ENCODE assay signal across 9 mouse cellular contexts in genomic region chr5:129914024-129914423, GRCm38 (mm10). TPM values are rescaled to one million over a fixed set of nuclear protein-coding genes. Genes with fewer than 3 reads are reported as not detected.
DNase-seq lines count a peak whose midpoint lies in the region; ATAC-seq lines count a peak whose summit lies in the region.
"Had no signal": no experiment of that assay in that cellular context is flagged by ENCODE, and none has a peak within 500 bp of the region (broad histone marks: within the 10 kb centered on the region; RNA-seq: fewer than 3 reads in every experiment).

No protein-coding gene starts in this region.

- ATAC-seq in CD4-positive, CD25-positive, alpha-beta regulatory T cell, adult 4 months = peak; percentile 90
- ATAC-seq in activated CD4-positive, CD25-positive, alpha-beta regulatory T cell, adult 4 months = peak; percentile 72
- ATAC-seq in monocyte, adult 5-6 weeks (replicated peaks; ENCODE audit: insufficient number of reproducible peaks, low FRiP score, low TSS enrichment, poor library complexity, severe bottlenecking) = peak; percentile 78

- DNase-seq in heart, postnatal 36 days = peak; percentile 7
- DNase-seq in heart, postnatal 25 days (ENCODE audit: low spot score) = no peak
- DNase-seq in kidney, postnatal 25 days = peak; percentile 29 to 40
- DNase-seq in left cerebral cortex, adult 8-10 months (ENCODE audit: low spot score in 2 of 2) = no peak
- no peak for DNase-seq in left cerebral cortex, adult 11 months (ENCODE audit: low spot score)

- intact Hi-C loops in heart, postnatal 36 days (cut with DNase I) = no loop called here
- intact Hi-C loops in heart, postnatal 25 days (cut with DNase I) = no loop called here

RNA-seq across cellular contexts. Expression of gene Nupr1l, which starts 5.7 kb away (rescaled TPM):
- total RNA-seq in heart, postnatal 36 days (2021) = under 1 TPM; 0.58 to 0.98 TPM
- total RNA-seq in heart, postnatal 25 days (2021) = 1 to 10 TPM; 1.1 to 1.5 TPM
- under 1 TPM in 1 of 2 experiments, not detected in 1; 0.51 TPM for polyA plus RNA-seq in CD4-positive, CD25-positive, alpha-beta regulatory T cell, adult 4 months (2017; shearing (Covaris generic))
- polyA plus RNA-seq in activated CD4-positive, CD25-positive, alpha-beta regulatory T cell, adult 4 months (2017; shearing (Covaris generic)) = not detected
- total RNA-seq in monocyte, adult 5-6 weeks (2017) = 0.48 to 4.0 TPM (median 1.9 TPM) in 3 replicates
- total RNA-seq in left cerebral cortex, adult 8-10 months (2022) = 1 to 10 TPM; 2.5 to 3.5 (median 3.2) TPM
- polyA plus RNA-seq: erythroblast, embryonic 14.5 days had no signal

RNA-seq across cellular contexts. Expression of gene Phkg1, which starts 15.7 kb away (rescaled TPM):
- 10 to 100 TPM; 17.3 to 19.8 TPM for total RNA-seq in heart, postnatal 36 days (2021)
- total RNA-seq in heart, postnatal 25 days (2021) = 10 to 100 TPM; 16.1 to 18.4 TPM
- under 1 TPM; 0.33 to 0.67 TPM for polyA plus RNA-seq in CD4-positive, CD25-positive, alpha-beta regulatory T cell, adult 4 months (2017; shearing (Covaris generic))
- polyA plus RNA-seq in activated CD4-positive, CD25-positive, alpha-beta regulatory T cell, adult 4 months (2017; shearing (Covaris generic)) = under 1 TPM in 1 of 2 experiments, not detected in 1; 0.49 TPM
- total RNA-seq in monocyte, adult 5-6 weeks (2017) = 0.75 TPM in 1 of 3 replicates, not detected in the others
- total RNA-seq in left cerebral cortex, adult 8-10 months (2022) = 10 to 100 TPM; 16.7 to 20.4 (median 17.8) TPM
- polyA plus RNA-seq: erythroblast, embryonic 14.5 days had no signal

RNA-seq across cellular contexts. Expression of gene Zbed5, which starts 18.5 kb away (rescaled TPM):
- under 1 TPM; 0.39 to 0.51 TPM for total RNA-seq in heart, postnatal 36 days (2021)
- total RNA-seq in heart, postnatal 25 days (2021) = under 1 TPM; 0.21 to 0.31 TPM
- polyA plus RNA-seq in CD4-positive, CD25-positive, alpha-beta regulatory T cell, adult 4 months (2017; shearing (Covaris generic)) = 1 to 10 TPM in 1 of 2 experiments, under 1 TPM in 1; 0.78 to 1.7 TPM
- polyA plus RNA-seq in activated CD4-positive, CD25-positive, alpha-beta regulatory T cell, adult 4 months (2017; shearing (Covaris generic)) = 1 to 10 TPM; 1.0 to 3.1 TPM
- 0.68 to 2.2 TPM in 2 of 3 replicates, not detected in the other for total RNA-seq in monocyte, adult 5-6 weeks (2017)
- total RNA-seq in left cerebral cortex, adult 8-10 months (2022) = 1 to 10 TPM; 6.9 to 9.6 (median 7.9) TPM

RNA-seq across cellular contexts. Expression of gene Chchd2, which starts 26.8 kb away (rescaled TPM):
- total RNA-seq in heart, postnatal 36 days (2021) = 1,000 to 10,000 TPM; 1,104 TPM
- total RNA-seq in heart, postnatal 25 days (2021) = 1,000 to 10,000 TPM; 1,029 to 1,056 TPM
- 100 to 1,000 TPM; 270 to 346 TPM for polyA plus RNA-seq in CD4-positive, CD25-positive, alpha-beta regulatory T cell, adult 4 months (2017; shearing (Covaris generic))
- 100 to 1,000 TPM; 408 to 480 TPM for polyA plus RNA-seq in activated CD4-positive, CD25-positive, alpha-beta regulatory T cell, adult 4 months (2017; shearing (Covaris generic))
- 183 to 342 TPM (median 299 TPM) in 3 replicates for total RNA-seq in monocyte, adult 5-6 weeks (2017)
- total RNA-seq in left cerebral cortex, adult 8-10 months (2022) = 100 to 1,000 TPM; 416 to 428 (median 423) TPM

RNA-seq across cellular contexts. Expression of gene Vkorc1l1, which starts 27.7 kb away (rescaled TPM):
- 10 to 100 TPM; 16.4 to 18.4 TPM for total RNA-seq in heart, postnatal 36 days (2021)
- 10 to 100 TPM; 14.1 to 16.4 TPM for total RNA-seq in heart, postnatal 25 days (2021)
- polyA plus RNA-seq in CD4-positive, CD25-positive, alpha-beta regulatory T cell, adult 4 months (2017; shearing (Covaris generic)) = 1 to 10 TPM; 5.0 to 6.2 TPM
- 1 to 10 TPM; 4.8 to 6.6 TPM for polyA plus RNA-seq in activated CD4-positive, CD25-positive, alpha-beta regulatory T cell, adult 4 months (2017; shearing (Covaris generic))
- total RNA-seq in monocyte, adult 5-6 weeks (2017) = 9.4 to 13.4 TPM (median 9.6 TPM) in 3 replicates
- 10 to 100 TPM; 45.5 to 56.9 (median 50.1) TPM for total RNA-seq in left cerebral cortex, adult 8-10 months (2022)

Comparison
In these comparisons a context has a peak if more than half of its experiments do, and no peak if none do; other contexts are left out.
1. DNase-seq: peak in heart, postnatal 36 days (2 of 2) and kidney, postnatal 25 days (2 of 2); none in heart, postnatal 25 days (single experiment), left cerebral cortex, adult 8-10 months (0 of 2) and left cerebral cortex, adult 11 months (single experiment).
2. Peak in every context shown above with its lines, with median percentiles within 50 percentile points of each other: ATAC-seq.